Mouse (Mus musculus) CH12.LX (cell line): ENCODE measurements around the gene Dtd1. TPM values are rescaled to one million over a fixed set of nuclear protein-coding genes. Genes with fewer than 3 reads are reported as not detected.

Experiments
- DNase-seq: peaks from one replicate; pipeline ENCODE4 v3.0.0-alpha.2; 2013; ENCODE audit errors: extremely low read depth
- H3K27ac ChIP-seq: 2 replicates; pipeline ENCODE4 v1.5.1; 2012; ENCODE audit warnings: low read depth, mild to moderate bottlenecking, control low read depth, moderate library complexity; ENCODE audit not compliant: insufficient read depth
- H3K27me3 ChIP-seq: replicated peaks from 2 replicates; pipeline ENCODE3; 2012; ENCODE audit warnings: inconsistent platforms
- H3K36me3 ChIP-seq, 2 experiments: replicated peaks in 1 of 2; 2 replicates each; pipeline versions ENCODE3 to v1.6.1; 2012; ENCODE audit warnings: inconsistent platforms in 1 of 2, low read length in 1 of 2, mild to moderate bottlenecking in 1 of 2, mixed read lengths in 1 of 2, moderate library complexity in 1 of 2; ENCODE audit not compliant: control insufficient read depth in 1 of 2, insufficient read depth in 1 of 2
- H3K4me1 ChIP-seq, 2 experiments: 2 replicates each; pipeline ENCODE4 v1.6.1; 2012; ENCODE audit warnings: inconsistent platforms in 1 of 2, moderate library complexity in 1 of 2; ENCODE audit not compliant: insufficient read depth in 2 of 2, control insufficient read depth in 1 of 2
- H3K4me2 ChIP-seq: 2 replicates; pipeline ENCODE4 v1.6.1; 2012; ENCODE audit warnings: low read depth, mild to moderate bottlenecking, control low read depth; ENCODE audit not compliant: poor library complexity, insufficient read depth, severe bottlenecking
- H3K4me3 ChIP-seq, 3 experiments: fragments of 150-350 bp in 1 of 3; sonication (generic) in 1 of 3; replicated peaks in 1 of 3; 2 replicates each; pipeline versions ENCODE3 to v1.5.1; 2011 to 2012; ENCODE audit warnings: low read depth in 2 of 3, low read length in 2 of 3, mild to moderate bottlenecking in 2 of 3, moderate library complexity in 2 of 3, control low read depth in 1 of 3, improper control_type of control experiment in 1 of 3, inconsistent platforms in 1 of 3, mixed read lengths in 1 of 3; ENCODE audit not compliant: poor library complexity in 1 of 3
- H3K79me2 ChIP-seq: replicated peaks from 2 replicates; pipeline ENCODE4 v1.6.1; 2012; ENCODE audit warnings: mild to moderate bottlenecking, moderate library complexity; ENCODE audit not compliant: control insufficient read depth, poor library complexity, insufficient read depth, severe bottlenecking; ENCODE audit errors: extremely low read depth
- H3K9ac ChIP-seq: 2 replicates; pipeline ENCODE4 v1.6.1; 2012; ENCODE audit warnings: low read depth, mild to moderate bottlenecking, control low read depth, moderate library complexity; ENCODE audit not compliant: insufficient read depth
- H3K9me3 ChIP-seq: replicated peaks from 2 replicates; pipeline ENCODE3; 2012; ENCODE audit warnings: low read length, inconsistent platforms, mixed read lengths
- BHLHE40 ChIP-seq: IDR thresholded peaks from 2 replicates; pipeline ENCODE4 v1.6.1; 2011; ENCODE audit warnings: mild to moderate bottlenecking, low read depth, low read length, improper control_type of control experiment
- CTCF ChIP-seq, 2 experiments: IDR thresholded peaks in 1 of 2; conservative IDR thresholded peaks in 1 of 2; 2 replicates each; pipeline ENCODE4 v1.5.1; 2011 to 2012; ENCODE audit warnings: low read depth in 2 of 2, low read length in 2 of 2, improper control_type of control experiment in 1 of 2, inconsistent platforms in 1 of 2, mild to moderate bottlenecking in 1 of 2, moderate library complexity in 1 of 2
- ELF1 ChIP-seq: IDR thresholded peaks from 2 replicates; pipeline ENCODE4 v1.6.1; 2014; ENCODE audit warnings: low read depth, mild to moderate bottlenecking, inconsistent platforms, low read length, improper control_type of control experiment
- ETS1 ChIP-seq: conservative IDR thresholded peaks from 2 replicates; pipeline ENCODE4 v1.6.1; 2012; ENCODE audit warnings: low read depth, mild to moderate bottlenecking, inconsistent platforms, low read length, improper control_type of control experiment, moderate library complexity
- HCFC1 ChIP-seq: IDR thresholded peaks from 2 replicates; pipeline ENCODE4 v1.6.1; 2012; ENCODE audit warnings: low read depth, mild to moderate bottlenecking, inconsistent platforms, low read length, improper control_type of control experiment
- IRF4 ChIP-seq: IDR thresholded peaks from 2 replicates; pipeline ENCODE4 v1.6.1; 2014; ENCODE audit warnings: low read depth, mild to moderate bottlenecking, inconsistent platforms, low read length, improper control_type of control experiment
- JUN ChIP-seq: IDR thresholded peaks from 2 replicates; pipeline ENCODE4 v1.6.1; 2011; ENCODE audit warnings: low read depth, mild to moderate bottlenecking, low read length, improper control_type of control experiment, moderate library complexity; ENCODE audit not compliant: insufficient read depth
- KAT2A ChIP-seq: IDR thresholded peaks from 2 replicates; pipeline ENCODE4 v1.6.1; 2012; ENCODE audit warnings: low read length, improper control_type of control experiment, inconsistent platforms; ENCODE audit not compliant: insufficient replicate concordance
- MAX ChIP-seq: IDR thresholded peaks from 2 replicates; pipeline ENCODE4 v1.6.1; 2011; ENCODE audit warnings: low read length, improper control_type of control experiment
- MEF2A ChIP-seq: IDR thresholded peaks from 2 replicates; pipeline ENCODE4 v1.6.1; 2014; ENCODE audit warnings: low read depth, mild to moderate bottlenecking, inconsistent platforms, low read length, improper control_type of control experiment, borderline replicate concordance
- MXI1 ChIP-seq: IDR thresholded peaks from 2 replicates; pipeline ENCODE4 v1.6.1; 2011; ENCODE audit warnings: mild to moderate bottlenecking, low read depth, low read length, improper control_type of control experiment
- MYC ChIP-seq: IDR thresholded peaks from 2 replicates; pipeline ENCODE4 v1.6.1; 2011; ENCODE audit warnings: low read depth, mild to moderate bottlenecking, improper control_type of control experiment, low read length
- NELFE ChIP-seq: IDR thresholded peaks from 2 replicates; pipeline ENCODE4 v1.6.1; 2011; ENCODE audit warnings: low read depth, low read length, improper control_type of control experiment
- NRF1 ChIP-seq: IDR thresholded peaks from 2 replicates; pipeline ENCODE4 v1.6.1; 2014; ENCODE audit warnings: low read depth, mild to moderate bottlenecking, inconsistent platforms, low read length, improper control_type of control experiment, moderate library complexity
- PAX5 ChIP-seq: IDR thresholded peaks from 2 replicates; pipeline ENCODE4 v1.6.1; 2012; ENCODE audit warnings: low read length, inconsistent platforms, mixed read lengths
- POLR2A ChIP-seq: IDR thresholded peaks from 2 replicates; pipeline ENCODE4 v1.6.1; 2011; ENCODE audit warnings: low read depth, mild to moderate bottlenecking, improper control_type of control experiment, low read length
- POLR2AphosphoS2 ChIP-seq: IDR thresholded peaks from 2 replicates; pipeline ENCODE4 v1.6.1; 2011; ENCODE audit warnings: low read depth, low read length, improper control_type of control experiment
- RAD21 ChIP-seq: IDR thresholded peaks from 2 replicates; pipeline ENCODE4 v1.6.1; 2011; ENCODE audit warnings: low read depth, mild to moderate bottlenecking, low read length, improper control_type of control experiment, moderate library complexity
- RCOR1 ChIP-seq: conservative IDR thresholded peaks from 2 replicates; pipeline ENCODE4 v1.6.1; 2012; ENCODE audit warnings: low read depth, mild to moderate bottlenecking, inconsistent platforms, low read length, improper control_type of control experiment
- SIN3A ChIP-seq: IDR thresholded peaks from 2 replicates; pipeline ENCODE4 v1.6.1; 2012; ENCODE audit warnings: low read length, improper control_type of control experiment, inconsistent platforms
- SMC3 ChIP-seq: IDR thresholded peaks from 2 replicates; pipeline ENCODE4 v1.6.1; 2011; ENCODE audit warnings: low read depth, low read length, improper control_type of control experiment
- TBP ChIP-seq: conservative IDR thresholded peaks from 2 replicates; pipeline ENCODE4 v1.6.1; 2011; ENCODE audit warnings: low read depth, low read length, improper control_type of control experiment
- TCF12 ChIP-seq: IDR thresholded peaks from 2 replicates; pipeline ENCODE4 v1.6.1; 2014; ENCODE audit warnings: low read depth, mild to moderate bottlenecking, inconsistent platforms, low read length, improper control_type of control experiment
- UBTF ChIP-seq: IDR thresholded peaks from 2 replicates; pipeline ENCODE4 v1.6.1; 2012; ENCODE audit warnings: low read depth, mild to moderate bottlenecking, inconsistent platforms, low read length, improper control_type of control experiment, moderate library complexity
- USF1 ChIP-seq: IDR thresholded peaks from 2 replicates; pipeline ENCODE4 v1.6.1; 2014; ENCODE audit warnings: low read depth, mild to moderate bottlenecking, inconsistent platforms, low read length, improper control_type of control experiment
- ZMIZ1 ChIP-seq: IDR thresholded peaks from 2 replicates; pipeline ENCODE4 v1.6.1; 2012; ENCODE audit warnings: low read depth, mild to moderate bottlenecking, inconsistent platforms, low read length, improper control_type of control experiment
- dilution Hi-C: fragments of 300-500 bp; cut with MboI; formaldehyde crosslinking; loops from 2 replicates; pipeline ENCODE4 v1.14.3; 2020; ENCODE audit warnings: low sequenced_read_pairs; ENCODE audit not compliant: extremely low pct_unique_long_range_greater_than_20kb, extremely low pct_ligation_motif_present
- in situ Hi-C: fragments of 300-500 bp; cut with MboI; formaldehyde crosslinking; loops from 3 replicates; pipeline ENCODE4 v1.14.3; 2019; ENCODE audit warnings: low sequenced_read_pairs, low pct_ligation_motif_present, low pct_unique_long_range_greater_than_20kb, mixed read lengths
- polyA plus RNA-seq: library from polyadenylated mRNA; unstranded; fragments of >175 nt; gene quantifications from 2 replicates; pipeline ENCODE4 v1.2.1, GENCODE M21; 2012; ENCODE audit warnings: low read depth; ENCODE audit not compliant: insufficient read length
- total RNA-seq, 2 experiments: library from RNA; depleted of rRNA; stranded (reverse); fragments of 300-350 nt in 1 of 2; fragments of >200 nt in 1 of 2; gene quantifications; 2 replicates each; pipeline ENCODE4 v1.2.3; 2012 to 2014

Dtd1 gene
- total RNA-seq (2012; rRNA removed) (43.1 and 47.8 TPM in 2 replicates), total RNA-seq (2014; rRNA removed) (42.7 and 46.4 TPM in 2 replicates), polyA plus RNA-seq (43.3 and 48.8 TPM in 2 replicates)

GRCm38 (mm10) chr2:144599831-144600687, at the start of gene Dtd1:
TSS of gene Dtd1 (plus strand) at chr2:144599897.
- peak; percentile 85 for DNase-seq
- peak; percentile 24 for TF ChIP-seq RAD21
- TF ChIP-seq ELF1 = peak; percentile 81
- TF ChIP-seq POLR2AphosphoS2 = peak; percentile 59; the same call in 1 of the 2 replicates
- TF ChIP-seq MYC = peak; percentile 65; the same call in 1 of the 2 replicates
- no peak for TF ChIP-seq PAX5
- peak; percentile 92 for TF ChIP-seq NELFE
- TF ChIP-seq UBTF = no peak; the same call in 1 of the 2 replicates
- peak; percentile 58; the same call in 1 of the 2 replicates for TF ChIP-seq TBP
- TF ChIP-seq ZMIZ1 = peak; percentile 69; the same call in 1 of the 2 replicates
- peak; percentile 76 for TF ChIP-seq MAX
- TF ChIP-seq RCOR1 = no peak
- no peak for TF ChIP-seq JUN
- peak in 1 of 2 experiments; percentile 81; a peak in 2 of 4 replicates for TF ChIP-seq CTCF (conservative IDR thresholded peaks at IDR 0.05 in 1 of 2, IDR thresholded peaks at IDR 0.05 in 1 of 2; ENCODE audit: low read depth in 2 of 2, low read length in 2 of 2)
- peak; percentile 83 for TF ChIP-seq POLR2A
- no peak for TF ChIP-seq KAT2A
- peak; percentile 43; the same call in 1 of the 2 replicates for TF ChIP-seq NRF1
- TF ChIP-seq USF1 = no peak
- peak; percentile 65; the same call in 1 of the 2 replicates for TF ChIP-seq SIN3A
- TF ChIP-seq MXI1 = peak; percentile 69
- TF ChIP-seq BHLHE40 = peak; percentile 97
- TF ChIP-seq ETS1 = no peak; the same call in 1 of the 2 replicates
- TF ChIP-seq HCFC1 = peak; percentile 68
- peak; percentile 12; the same call in 1 of the 2 replicates for TF ChIP-seq IRF4
- peak; percentile 80 for TF ChIP-seq TCF12
- TF ChIP-seq MEF2A = 0 out of 2 replicates have a peak, but pooled peaks have one; percentile 40
- peak; percentile 34; the same call in 1 of the 2 replicates for TF ChIP-seq SMC3
- peak within 1 kb of the TSS; percentile 54 for H3K9ac ChIP-seq
- dilution Hi-C loops = no loop called here
- H3K9me3 ChIP-seq = no peaks in the 10 kb centered on the region
- H3K79me2 ChIP-seq = no peaks in the 10 kb centered on the region
- peaks cover 0 to 11% of the 10 kb centered on the region in 2 experiments; a peak in 2 of 4 replicates for H3K4me1 ChIP-seq
- peaks cover 0 to 25% of the 10 kb centered on the region in 2 experiments for H3K36me3 ChIP-seq
- peak within 1 kb of the TSS; percentile 76 to 83 (median 80) for H3K4me3 ChIP-seq
- no peaks in the 10 kb centered on the region for H3K27me3 ChIP-seq
- H3K27ac ChIP-seq = no peak within 1 kb of the TSS
- in situ Hi-C loops = no loop called here
- peak within 1 kb of the TSS; percentile 83 for H3K4me2 ChIP-seq
